Mouse (Mus musculus) lung, embryonic 15.5 days (tissue): ENCODE measurements around the gene Jsrp1. TPM values are rescaled to one million over a fixed set of nuclear protein-coding genes. Genes with fewer than 3 reads are reported as not detected.

Source experiments
- ATAC-seq: fragments of 200-750 bp; cut with Nextera tagmentation; 2 replicates; pipeline ENCODE4 v1.8.0; 2017; ENCODE audit warnings: moderate number of reproducible peaks, borderline replicate concordance; ENCODE audit not compliant: low FRiP score, low TSS enrichment; ENCODE audit errors: extremely low read depth
- H3K27ac ChIP-seq: fragments of 300-500 bp; sonication (generic); 2 replicates; pipeline ENCODE4 v1.5.1; 2015; ENCODE audit warnings: moderate library complexity, mild to moderate bottlenecking, inconsistent platforms
- H3K27me3 ChIP-seq: fragments of 300-500 bp; sonication (generic); 2 replicates; pipeline ENCODE4 v1.6.1; 2015; ENCODE audit warnings: inconsistent platforms
- H3K36me3 ChIP-seq: fragments of 300-500 bp; sonication (generic); 2 replicates; pipeline ENCODE4 v1.6.1; 2015; ENCODE audit warnings: inconsistent platforms
- H3K4me1 ChIP-seq: fragments of 300-500 bp; sonication (generic); 2 replicates; pipeline ENCODE4 v1.6.1; 2015; ENCODE audit warnings: inconsistent platforms
- H3K4me2 ChIP-seq: fragments of 300-500 bp; sonication (generic); 2 replicates; pipeline ENCODE4 v1.6.1; 2015; ENCODE audit warnings: inconsistent platforms, mild to moderate bottlenecking, moderate library complexity
- H3K4me3 ChIP-seq: fragments of 300-500 bp; sonication (generic); 2 replicates; pipeline ENCODE4 v1.5.1; 2015; ENCODE audit warnings: mild to moderate bottlenecking, inconsistent platforms
- H3K9ac ChIP-seq: fragments of 300-500 bp; sonication (generic); 2 replicates; pipeline ENCODE4 v1.6.1; 2015; ENCODE audit warnings: inconsistent platforms
- H3K9me3 ChIP-seq: fragments of 300-500 bp; sonication (generic); 2 replicates; pipeline ENCODE4 v1.6.1; 2016; ENCODE audit warnings: inconsistent platforms
- WGBS: fragments of 180-500 bp; shearing (Covaris S2); methylation state at CpG from one replicate; pipeline ENCODE4 v1.1.7; 2015; 5-methylcytosine and 5-hydroxymethylcytosine counted together
- polyA plus RNA-seq: library from polyadenylated mRNA; unstranded; fragments of >200 nt; fragmentation: Nextera tagmentation; extraction: Ambion mirVana; gene quantifications from 2 replicates; pipeline ENCODE4 v1.2.1, GENCODE M21; 2015

Jsrp1 gene
- polyA plus RNA-seq, 1 experiment from 2014 or later = 0.74 TPM

- peaks cover 96% of the 10 kb centered on the region for H3K36me3 ChIP-seq
- no peak for ATAC-seq
- WGBS = 84% methylated on average over 12 of the region's 12 CpGs
- no peak overlapping the region for H3K4me2 ChIP-seq
- H3K4me1 ChIP-seq = no peaks in the 10 kb centered on the region
- no peak overlapping the region for H3K9ac ChIP-seq
- H3K9me3 ChIP-seq = no peaks in the 10 kb centered on the region
- H3K27me3 ChIP-seq = no peaks in the 10 kb centered on the region
- no peak overlapping the region for H3K4me3 ChIP-seq
- H3K27ac ChIP-seq = no peak overlapping the region
These were observed 28.4 kb downstream of the Jsrp1 start for GRCm38 (mm10) chr10:80784871-80785270.

GRCm38 (mm10) chr10:80784302-80784701 lies 29.0 kb downstream of the Jsrp1 start:
- Histone ChIP-seq H3K27ac (no peak overlapping the region), H3K4me2 (no peak overlapping the region), H3K9ac (no peak overlapping the region), H3K4me3 (no peak overlapping the region), H3K27me3 (no peaks in the 10 kb centered on the region), H3K9me3 (no peaks in the 10 kb centered on the region), H3K36me3 (peaks cover 96% of the 10 kb centered on the region), H3K4me1 (no peaks in the 10 kb centered on the region)
- ATAC-seq = no peak
- WGBS = 96% methylated on average over 2 of the region's 2 CpGs

DNA sequence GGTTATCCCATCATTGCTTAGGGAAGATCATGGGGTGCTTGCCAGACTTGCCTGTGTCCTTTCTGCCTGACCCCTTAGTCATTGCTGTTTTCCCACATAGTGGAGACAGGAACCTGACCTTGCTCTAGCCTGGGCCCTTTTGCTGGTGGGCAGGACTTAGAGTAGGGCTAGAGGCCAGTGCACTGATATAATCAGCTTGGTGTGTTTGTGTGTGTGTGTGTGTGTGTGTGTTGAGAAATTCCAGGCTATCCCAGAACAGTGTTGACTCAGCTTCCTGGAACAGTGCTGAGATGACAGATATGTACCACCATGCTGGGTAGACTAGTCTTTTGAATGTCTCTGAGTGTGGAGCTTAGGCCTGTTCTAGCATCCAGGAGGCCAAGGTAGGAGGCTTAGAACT lies 33.7 kb downstream of the Jsrp1 start:
- Histone ChIP-seq H3K9ac (no peak overlapping the region), H3K36me3 (peaks cover 97% of the 10 kb centered on the region)

GRCm38 (mm10) chr10:80777123-80777522 lies 36.2 kb downstream of the Jsrp1 start:
- H3K36me3 ChIP-seq = peaks cover 96% of the 10 kb centered on the region
- 86% methylated on average over 5 of the region's 5 CpGs for WGBS

More for the DNA sequence above, 33.7 kb downstream of the Jsrp1 start:
- ATAC-seq = no peak
- H3K27me3 ChIP-seq = no peaks in the 10 kb centered on the region
- no peak overlapping the region for H3K4me3 ChIP-seq
- no peaks in the 10 kb centered on the region for H3K9me3 ChIP-seq
- H3K4me1 ChIP-seq = no peaks in the 10 kb centered on the region
- no peak overlapping the region for H3K27ac ChIP-seq
- H3K4me2 ChIP-seq = no peak overlapping the region

GRCm38 (mm10) chr10:80776358-80776869 lies 36.9 kb downstream of the Jsrp1 start:
- H3K9me3 ChIP-seq = no peaks in the 10 kb centered on the region
- no peak overlapping the region for H3K4me2 ChIP-seq
- H3K27me3 ChIP-seq = no peaks in the 10 kb centered on the region
- H3K4me3 ChIP-seq = no peak overlapping the region
- H3K4me1 ChIP-seq = no peaks in the 10 kb centered on the region
- H3K36me3 ChIP-seq = peaks cover 96% of the 10 kb centered on the region
- WGBS = 84% methylated on average over 6 of the region's 6 CpGs
- ATAC-seq = no peak
- H3K27ac ChIP-seq = no peak overlapping the region
- H3K9ac ChIP-seq = no peak overlapping the region

More at GRCm38 (mm10) chr10:80777123-80777522, 36.2 kb downstream of the Jsrp1 start:
- H3K9me3 ChIP-seq = no peaks in the 10 kb centered on the region
- no peak overlapping the region for H3K4me3 ChIP-seq
- H3K27me3 ChIP-seq = no peaks in the 10 kb centered on the region
- H3K27ac ChIP-seq = no peak overlapping the region
- H3K4me2 ChIP-seq = no peak overlapping the region
- ATAC-seq = no peak
- H3K4me1 ChIP-seq = no peaks in the 10 kb centered on the region
- H3K9ac ChIP-seq = no peak overlapping the region

DNA sequence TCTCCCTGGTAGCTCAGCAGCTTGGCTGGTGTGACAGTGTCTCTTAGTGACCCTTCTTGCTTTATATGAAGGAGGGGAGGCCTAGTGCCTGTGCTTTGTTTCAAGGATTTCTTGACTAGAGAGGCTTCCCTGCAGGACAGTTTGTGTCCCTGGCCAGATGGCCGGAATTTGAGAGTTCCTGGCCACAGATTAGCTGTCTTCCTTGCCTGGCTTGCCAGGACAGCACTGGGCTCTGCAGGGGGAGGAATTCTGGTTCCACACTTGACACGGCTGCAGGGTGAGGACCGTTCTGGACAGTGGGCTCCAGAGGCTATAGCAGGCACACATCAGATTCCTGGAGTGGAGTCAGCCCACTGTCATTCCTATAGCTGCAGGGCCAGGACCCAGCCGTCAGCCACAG lies 37.6 kb downstream of the Jsrp1 start:
- Histone ChIP-seq H3K27ac (no peak overlapping the region), H3K9ac (no peak overlapping the region), H3K36me3 (peaks cover 96% of the 10 kb centered on the region)

GRCm38 (mm10) chr10:80774981-80775380 lies 38.3 kb downstream of the Jsrp1 start:
- no peak overlapping the region for H3K4me3 ChIP-seq
- no peak overlapping the region for H3K4me2 ChIP-seq
- H3K9ac ChIP-seq = no peak overlapping the region
- WGBS = 93% methylated on average over 4 of the region's 4 CpGs
- H3K4me1 ChIP-seq = no peaks in the 10 kb centered on the region
- H3K27me3 ChIP-seq = no peaks in the 10 kb centered on the region
- H3K9me3 ChIP-seq = no peaks in the 10 kb centered on the region
- no peak overlapping the region for H3K27ac ChIP-seq
- no peak for ATAC-seq
- H3K36me3 ChIP-seq = peaks cover 96% of the 10 kb centered on the region

More for the DNA sequence above, 37.6 kb downstream of the Jsrp1 start:
- Histone ChIP-seq H3K4me3 (no peak overlapping the region), H3K27me3 (no peaks in the 10 kb centered on the region), H3K4me1 (no peaks in the 10 kb centered on the region), H3K4me2 (no peak overlapping the region), H3K9me3 (no peaks in the 10 kb centered on the region)
- ATAC-seq = no peak
- 88% methylated on average over 4 of the region's 4 CpGs for WGBS

GRCm38 (mm10) chr10:80774549-80774948 lies 38.7 kb downstream of the Jsrp1 start:
- 50% methylated on average over 2 of the region's 2 CpGs for WGBS
- no peak overlapping the region for H3K27ac ChIP-seq
- no peaks in the 10 kb centered on the region for H3K4me1 ChIP-seq
- no peaks in the 10 kb centered on the region for H3K9me3 ChIP-seq
- peaks cover 98% of the 10 kb centered on the region for H3K36me3 ChIP-seq
- H3K9ac ChIP-seq = no peak overlapping the region
- no peaks in the 10 kb centered on the region for H3K27me3 ChIP-seq
- peak; percentile 61 for ATAC-seq
- no peak overlapping the region for H3K4me3 ChIP-seq
- H3K4me2 ChIP-seq = no peak overlapping the region

GRCm38 (mm10) chr10:80773816-80774215 lies 39.5 kb downstream of the Jsrp1 start:
- Histone ChIP-seq H3K9me3 (no peaks in the 10 kb centered on the region), H3K9ac (no peak overlapping the region), H3K27ac (no peak overlapping the region), H3K4me2 (no peak overlapping the region), H3K4me3 (no peak overlapping the region), H3K4me1 (no peaks in the 10 kb centered on the region), H3K36me3 (peaks cover 96% of the 10 kb centered on the region), H3K27me3 (no peaks in the 10 kb centered on the region)
- 77% methylated on average over 5 of the region's 5 CpGs for WGBS
- no peak for ATAC-seq

DNA sequence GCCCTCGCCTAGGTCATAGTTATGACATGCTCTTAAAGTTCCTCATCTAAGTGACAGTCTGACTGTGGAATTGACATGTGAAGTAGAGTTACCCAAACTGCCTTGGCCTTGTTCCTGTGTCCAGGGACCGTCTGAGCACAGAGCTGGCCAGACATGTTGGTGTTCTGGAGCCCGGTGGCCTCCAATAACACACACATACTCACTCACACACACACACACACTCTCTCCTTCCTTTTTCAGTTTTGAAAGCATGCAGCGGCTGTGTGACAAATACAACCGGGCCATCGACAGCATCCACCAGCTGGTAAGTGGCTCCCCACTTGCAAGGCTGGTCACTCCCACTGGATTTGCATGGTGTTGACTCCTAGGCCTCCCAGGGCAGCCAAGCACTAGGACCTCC lies 44.9 kb downstream of the Jsrp1 start:
- no peak overlapping the region for H3K4me2 ChIP-seq
- no peaks in the 10 kb centered on the region for H3K9me3 ChIP-seq
- H3K4me3 ChIP-seq = no peak overlapping the region
- H3K4me1 ChIP-seq = peaks cover 11% of the 10 kb centered on the region; the same call in 1 of the 2 replicates
- peaks cover 76% of the 10 kb centered on the region for H3K36me3 ChIP-seq
- no peaks in the 10 kb centered on the region for H3K27me3 ChIP-seq
- H3K9ac ChIP-seq = no peak overlapping the region
- ATAC-seq = no peak
- H3K27ac ChIP-seq = no peak overlapping the region
- WGBS = 83% methylated on average over 6 of the region's 6 CpGs

DNA sequence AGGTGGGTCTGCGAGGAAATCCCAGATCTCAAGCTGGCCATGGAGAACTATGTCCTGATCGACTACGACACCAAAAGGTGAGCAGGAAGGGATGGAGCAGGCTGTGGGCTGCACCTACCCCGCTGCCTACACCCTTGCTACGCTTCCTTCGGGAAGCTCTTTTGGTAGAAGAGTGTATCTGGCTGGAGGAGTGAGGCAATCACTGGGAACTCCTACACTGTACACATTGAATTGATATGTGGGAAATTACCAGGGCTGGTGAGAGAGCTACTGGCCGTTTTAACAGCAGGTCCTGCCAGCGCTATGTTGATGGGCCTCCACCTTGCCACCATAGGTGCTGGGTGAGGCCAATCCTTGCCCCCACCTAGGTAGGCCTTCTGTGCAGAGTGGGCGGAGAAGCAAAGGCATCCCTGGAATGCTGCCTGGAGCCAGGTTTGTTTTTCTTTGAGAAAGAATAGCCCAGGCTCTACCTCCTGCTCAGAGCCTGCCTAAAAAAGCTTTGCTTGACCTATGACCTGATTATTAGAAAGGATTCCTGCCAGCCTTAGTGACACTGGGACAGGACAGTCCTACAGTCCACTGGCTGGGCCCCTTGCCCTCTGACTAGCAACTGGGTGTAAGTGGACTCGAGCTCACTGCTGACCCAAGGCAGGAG lies 47.0 kb downstream of the Jsrp1 start:
- H3K9ac ChIP-seq = no peak overlapping the region
- no peaks in the 10 kb centered on the region for H3K27me3 ChIP-seq
- peak overlapping the region; percentile 74 for H3K27ac ChIP-seq
- peaks cover 55% of the 10 kb centered on the region for H3K36me3 ChIP-seq
- H3K4me3 ChIP-seq = no peak overlapping the region
- H3K4me2 ChIP-seq = no peak overlapping the region
- no peaks in the 10 kb centered on the region for H3K9me3 ChIP-seq
- WGBS = 59% methylated on average over 10 of the region's 10 CpGs
- peaks cover 11% of the 10 kb centered on the region; the same call in 1 of the 2 replicates for H3K4me1 ChIP-seq
- peak; percentile 39; the same call in 1 of the 2 replicates for ATAC-seq

DNA sequence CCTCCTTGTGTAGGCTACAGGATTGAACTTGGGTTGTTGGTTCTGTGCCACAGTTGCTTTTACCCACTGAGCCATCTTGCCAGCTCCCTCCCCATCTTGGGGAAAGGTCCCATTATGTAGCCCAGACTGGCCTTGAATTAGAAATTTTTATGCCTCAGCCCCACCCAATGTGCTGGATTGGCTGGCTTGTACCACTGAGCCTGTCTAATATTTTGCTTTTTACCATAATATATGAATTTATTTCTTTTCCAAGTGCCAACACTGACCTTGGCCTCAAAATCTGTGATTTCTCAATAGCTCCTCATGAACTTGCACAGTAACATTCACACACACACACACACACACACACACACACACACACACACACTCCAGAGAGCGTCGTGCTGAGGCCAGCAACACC lies 47.6 kb downstream of the Jsrp1 start:
- peaks cover 50% of the 10 kb centered on the region for H3K36me3 ChIP-seq
- peaks cover 16% of the 10 kb centered on the region for H3K4me1 ChIP-seq
- H3K27me3 ChIP-seq = no peaks in the 10 kb centered on the region
- H3K27ac ChIP-seq = peak overlapping the region; percentile 74
- 0 out of 2 replicates have a peak, but pooled peaks have one; percentile 4 for ATAC-seq
- WGBS = 43% methylated on average over 2 of the region's 2 CpGs
- H3K4me3 ChIP-seq = no peak overlapping the region
- H3K9ac ChIP-seq = no peak overlapping the region
- no peaks in the 10 kb centered on the region for H3K9me3 ChIP-seq
- H3K4me2 ChIP-seq = no peak overlapping the region
